Mouse (Mus musculus): ENCODE measurements around the gene Mettl6. TPM values are rescaled to one million over a fixed set of nuclear protein-coding genes. Genes with fewer than 3 reads are reported as not detected.
A peak's percentile ranks its signal among the peaks of the same experiment; 100 is the strongest.
"Not testable (repeated sequence)": the region's sequence is repeated elsewhere in the genome, so short reads cannot be mapped to it uniquely, and the experiment has no call there.

Gene Mettl6
- polyA plus RNA-seq, 1 experiment from 2014 or later = 81.7 TPM

GRCm38 (mm10) chr14:31469711-31470110 lies 25.1 kb downstream of the Mettl6 start:
- Histone ChIP-seq H3K4me2 (replicated peaks) (no peak overlapping the region), H3K36me3 (no peaks in the 10 kb centered on the region), H3K9me3 (no peaks in the 10 kb centered on the region), H3K4me1 (no peaks in the 10 kb centered on the region), H3K9ac (no peak overlapping the region), H3K27ac (no peak overlapping the region), H3K27me3 (no peaks in the 10 kb centered on the region), H3K4me3 (no peak overlapping the region)
- no peak for ATAC-seq (ENCODE audit: low FRiP score, low read depth)
- 56% methylated on average over 4 of the region's 4 CpGs for WGBS

- 56% methylated on average over 8 of the region's 8 CpGs for WGBS
- no peak overlapping the region for H3K4me3 ChIP-seq
- no peak overlapping the region for H3K4me2 ChIP-seq (replicated peaks)
- H3K36me3 ChIP-seq = no peaks in the 10 kb centered on the region
- no peak for ATAC-seq (ENCODE audit: low FRiP score, low read depth)
- no peak overlapping the region for H3K27ac ChIP-seq
- no peaks in the 10 kb centered on the region for H3K27me3 ChIP-seq
- peaks cover 8% of the 10 kb centered on the region for H3K4me1 ChIP-seq
- no peaks in the 10 kb centered on the region for H3K9me3 ChIP-seq
- H3K9ac ChIP-seq = no peak overlapping the region
Measured at GRCm38 (mm10) chr14:31464176-31464575, 30.7 kb downstream of the Mettl6 start.

GRCm38 (mm10) chr14:31462886-31463285 lies 32.0 kb downstream of the Mettl6 start:
- H3K4me1 ChIP-seq = peaks cover 18% of the 10 kb centered on the region
- no peaks in the 10 kb centered on the region for H3K9me3 ChIP-seq
- H3K4me2 ChIP-seq (replicated peaks) = no peak overlapping the region
- ATAC-seq (ENCODE audit: low FRiP score, low read depth) = no peak
- H3K27ac ChIP-seq = peak overlapping the region; percentile 63; the same call in 1 of the 2 replicates
- 59% methylated on average over 6 of the region's 6 CpGs for WGBS
- no peaks in the 10 kb centered on the region for H3K36me3 ChIP-seq
- no peaks in the 10 kb centered on the region for H3K27me3 ChIP-seq
- no peak overlapping the region for H3K4me3 ChIP-seq
- no peak overlapping the region for H3K9ac ChIP-seq

- not testable (repeated sequence) for H3K27me3 ChIP-seq; ATAC-seq (ENCODE audit: low FRiP score, low read depth)
- WGBS = 70% methylated on average over 5 of the region's 5 CpGs
Measured at GRCm38 (mm10) chr14:31462226-31462625, 32.6 kb downstream of the Mettl6 start.

GRCm38 (mm10) chr14:31458006-31458405 lies 36.8 kb downstream of the Mettl6 start:
- ATAC-seq (ENCODE audit: low FRiP score, low read depth) = peak; percentile 46; the same call in 1 of the 2 replicates
- Histone ChIP-seq H3K27ac (peak overlapping the region; percentile 15; the same call in 1 of the 2 replicates), H3K4me1 (peaks cover 20% of the 10 kb centered on the region), H3K4me2 (replicated peaks) (no peak overlapping the region), H3K9ac (no peak overlapping the region), H3K9me3 (no peaks in the 10 kb centered on the region), H3K4me3 (no peak overlapping the region), H3K36me3 (no peaks in the 10 kb centered on the region), H3K27me3 (no peaks in the 10 kb centered on the region)
- WGBS = 58% methylated on average over 12 of the region's 12 CpGs

More at GRCm38 (mm10) chr14:31462226-31462625, 32.6 kb downstream of the Mettl6 start:
- H3K4me3 ChIP-seq; H3K36me3 ChIP-seq; H3K9me3 ChIP-seq; H3K4me2 ChIP-seq (replicated peaks); H3K27ac ChIP-seq; H3K9ac ChIP-seq: not testable (repeated sequence)
- H3K4me1 ChIP-seq = peaks cover 24% of the 10 kb centered on the region

GRCm38 (mm10) chr14:31456064-31456721 lies 38.6 kb downstream of the Mettl6 start:
- no peaks in the 10 kb centered on the region for H3K36me3 ChIP-seq
- no peak for ATAC-seq (ENCODE audit: low FRiP score, low read depth)
- H3K4me3 ChIP-seq = no peak overlapping the region
- no peak overlapping the region for H3K4me2 ChIP-seq (replicated peaks)
- H3K9me3 ChIP-seq = no peaks in the 10 kb centered on the region
- peaks cover 15% of the 10 kb centered on the region for H3K4me1 ChIP-seq
- H3K9ac ChIP-seq = no peak overlapping the region
- no peak overlapping the region for H3K27ac ChIP-seq
- 82% methylated on average over 6 of the region's 6 CpGs for WGBS
- no peaks in the 10 kb centered on the region for H3K27me3 ChIP-seq

GRCm38 (mm10) chr14:31454849-31455566 lies 39.8 kb downstream of the Mettl6 start:
- H3K4me3 ChIP-seq = no peak overlapping the region
- no peaks in the 10 kb centered on the region for H3K9me3 ChIP-seq
- no peak overlapping the region for H3K4me2 ChIP-seq (replicated peaks)
- no peak overlapping the region for H3K27ac ChIP-seq
- H3K36me3 ChIP-seq = no peaks in the 10 kb centered on the region
- no peak overlapping the region for H3K9ac ChIP-seq
- ATAC-seq (ENCODE audit: low FRiP score, low read depth) = no peak
- 87% methylated on average over 8 of the region's 8 CpGs for WGBS
- peaks cover 15% of the 10 kb centered on the region for H3K4me1 ChIP-seq
- no peaks in the 10 kb centered on the region for H3K27me3 ChIP-seq

- not testable (repeated sequence) for ATAC-seq (ENCODE audit: low FRiP score, low read depth)
Measured at GRCm38 (mm10) chr14:31453946-31454345, 40.9 kb downstream of the Mettl6 start.

GRCm38 (mm10) chr14:31448994-31449393 lies 45.8 kb downstream of the Mettl6 start:
- ATAC-seq (ENCODE audit: low FRiP score, low read depth) = no peak
- Histone ChIP-seq H3K9me3 (no peaks in the 10 kb centered on the region), H3K4me2 (replicated peaks) (no peak overlapping the region), H3K4me1 (peaks cover 8% of the 10 kb centered on the region; the same call in 1 of the 2 replicates), H3K4me3 (no peak overlapping the region), H3K27me3 (no peaks in the 10 kb centered on the region), H3K9ac (no peak overlapping the region), H3K36me3 (no peaks in the 10 kb centered on the region), H3K27ac (no peak overlapping the region)
- WGBS = 55% methylated on average over 5 of the region's 5 CpGs

More at GRCm38 (mm10) chr14:31453946-31454345, 40.9 kb downstream of the Mettl6 start:
- not testable (repeated sequence) for H3K4me3 ChIP-seq; H3K9me3 ChIP-seq; H3K27me3 ChIP-seq; H3K4me2 ChIP-seq (replicated peaks); H3K9ac ChIP-seq; H3K36me3 ChIP-seq; H3K27ac ChIP-seq
- peaks cover 20% of the 10 kb centered on the region for H3K4me1 ChIP-seq
- whole genome bisulfite sequencing = 84% methylated on average over 12 of the region's 12 CpGs

GRCm38 (mm10) chr14:31443616-31444015 lies 51.2 kb downstream of the Mettl6 start:
- WGBS = 57% methylated on average over 6 of the region's 6 CpGs
- Histone ChIP-seq H3K4me1 (peaks cover 9% of the 10 kb centered on the region; the same call in 1 of the 2 replicates), H3K4me2 (replicated peaks) (no peak overlapping the region), H3K9me3 (no peaks in the 10 kb centered on the region), H3K27ac (no peak overlapping the region), H3K36me3 (no peaks in the 10 kb centered on the region), H3K4me3 (no peak overlapping the region), H3K9ac (no peak overlapping the region), H3K27me3 (no peaks in the 10 kb centered on the region)
- ATAC-seq (ENCODE audit: low FRiP score, low read depth) = no peak

- peaks cover 16% of the 10 kb centered on the region; the same call in 1 of the 2 replicates for H3K4me1 ChIP-seq
- H3K27ac ChIP-seq = no peak overlapping the region
- no peak overlapping the region for H3K9ac ChIP-seq
- no peak overlapping the region for H3K4me2 ChIP-seq (replicated peaks)
- H3K9me3 ChIP-seq = no peaks in the 10 kb centered on the region
- 82% methylated on average over 6 of the region's 6 CpGs for WGBS
- no peaks in the 10 kb centered on the region for H3K36me3 ChIP-seq
- H3K27me3 ChIP-seq = no peaks in the 10 kb centered on the region
- H3K4me3 ChIP-seq = no peak overlapping the region
- ATAC-seq (ENCODE audit: low FRiP score, low read depth) = no peak
Measured at GRCm38 (mm10) chr14:31440725-31441124, 54.1 kb downstream of the Mettl6 start.

- WGBS = 28% methylated on average over 3 of the region's 3 CpGs
- no peak overlapping the region for H3K4me3 ChIP-seq
- no peak overlapping the region for H3K27ac ChIP-seq
- H3K27me3 ChIP-seq = no peaks in the 10 kb centered on the region
- no peaks in the 10 kb centered on the region for H3K36me3 ChIP-seq
- peaks cover 16% of the 10 kb centered on the region; the same call in 1 of the 2 replicates for H3K4me1 ChIP-seq
- H3K9ac ChIP-seq = no peak overlapping the region
- no peak overlapping the region for H3K4me2 ChIP-seq (replicated peaks)
- H3K9me3 ChIP-seq = no peaks in the 10 kb centered on the region
- no peak for ATAC-seq (ENCODE audit: low FRiP score, low read depth)
Measured at GRCm38 (mm10) chr14:31440230-31440629, 54.6 kb downstream of the Mettl6 start.
